Mouse (Mus musculus) neural tube, embryonic 15.5 days (tissue): ENCODE data around the gene Spag7. TPM values are rescaled to one million over a fixed set of nuclear protein-coding genes. Genes with fewer than 3 reads are reported as not detected.

Experiments used
- ATAC-seq: fragments of 200-750 bp; cut with Nextera tagmentation; 2 replicates; pipeline ENCODE4 v1.8.0; 2017; ENCODE audit warnings: mild to moderate bottlenecking, moderate TSS enrichment, moderate library complexity; ENCODE audit not compliant: low FRiP score
- H3K27ac ChIP-seq: fragments of 300-500 bp; sonication (generic); replicated peaks from 2 replicates; pipeline ENCODE4 v1.5.1; 2015; ENCODE audit warnings: mild to moderate bottlenecking, inconsistent platforms
- H3K27me3 ChIP-seq: fragments of 300-500 bp; sonication (generic); replicated peaks from 2 replicates; pipeline ENCODE4 v1.6.1; 2015; ENCODE audit warnings: inconsistent platforms
- H3K36me3 ChIP-seq: fragments of 300-500 bp; sonication (generic); 2 replicates; pipeline ENCODE4 v1.6.1; 2015; ENCODE audit warnings: inconsistent platforms
- H3K4me1 ChIP-seq: fragments of 300-500 bp; sonication (generic); 2 replicates; pipeline ENCODE4 v1.6.1; 2015; ENCODE audit warnings: inconsistent platforms
- H3K4me2 ChIP-seq: fragments of 300-500 bp; sonication (generic); 2 replicates; pipeline ENCODE4 v1.6.1; 2015; ENCODE audit warnings: inconsistent platforms, mild to moderate bottlenecking, moderate library complexity
- H3K4me3 ChIP-seq: fragments of 300-500 bp; sonication (generic); replicated peaks from 2 replicates; pipeline ENCODE4 v1.5.1; 2015; ENCODE audit warnings: mild to moderate bottlenecking, inconsistent platforms
- H3K9ac ChIP-seq: fragments of 300-500 bp; sonication (generic); replicated peaks from 2 replicates; pipeline ENCODE4 v1.6.1; 2015; ENCODE audit warnings: mild to moderate bottlenecking, inconsistent platforms
- H3K9me3 ChIP-seq: fragments of 300-500 bp; sonication (generic); replicated peaks from 2 replicates; pipeline ENCODE4 v1.6.1; 2016; ENCODE audit warnings: inconsistent platforms
- WGBS: fragments of 180-500 bp; shearing (Covaris S2); methylation state at CpG from one replicate; pipeline ENCODE4 v1.1.7; 2015; ENCODE audit warnings: mixed read lengths; 5-methylcytosine and 5-hydroxymethylcytosine counted together
- polyA plus RNA-seq: library from polyadenylated mRNA; unstranded; fragments of >200 nt; fragmentation: Nextera tagmentation; extraction: Ambion mirVana; gene quantifications from 2 replicates; pipeline ENCODE4 v1.2.1, GENCODE M21; 2015

Spag7 gene
- polyA plus RNA-seq, 1 experiment from 2014 or later: 159 TPM

DNA sequence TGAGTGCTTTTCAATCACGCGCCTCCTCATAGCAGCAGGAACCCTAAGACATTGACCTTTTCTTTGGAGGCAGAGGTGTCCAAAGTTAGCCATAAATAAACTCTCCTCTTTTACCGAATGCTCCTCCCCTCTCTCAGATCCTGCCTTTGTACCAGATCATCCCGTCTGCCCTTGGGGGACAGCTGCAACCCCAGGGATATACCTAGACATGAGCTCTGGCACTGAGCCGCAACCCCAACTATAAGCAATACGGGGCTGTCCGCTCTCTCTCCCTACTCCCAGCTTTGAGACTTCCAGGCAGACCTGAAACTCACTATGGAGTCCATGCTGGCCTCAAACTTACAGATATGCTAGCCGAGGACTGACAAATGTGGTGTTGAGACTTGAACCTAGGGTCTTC lies 2.5 kb downstream of the Spag7 start:
- no peak overlapping the region for H3K4me2 ChIP-seq
- no peaks in the 10 kb centered on the region for H3K9me3 ChIP-seq
- no peaks in the 10 kb centered on the region for H3K27me3 ChIP-seq
- no peak overlapping the region for H3K9ac ChIP-seq
- H3K27ac ChIP-seq: no peak overlapping the region
- H3K4me3 ChIP-seq: no peak overlapping the region
- no peak for ATAC-seq
- peaks cover 40% of the 10 kb centered on the region for H3K4me1 ChIP-seq
- WGBS: 93% methylated on average over 8 of the region's 8 CpGs
- H3K36me3 ChIP-seq: peaks cover 41% of the 10 kb centered on the region

DNA sequence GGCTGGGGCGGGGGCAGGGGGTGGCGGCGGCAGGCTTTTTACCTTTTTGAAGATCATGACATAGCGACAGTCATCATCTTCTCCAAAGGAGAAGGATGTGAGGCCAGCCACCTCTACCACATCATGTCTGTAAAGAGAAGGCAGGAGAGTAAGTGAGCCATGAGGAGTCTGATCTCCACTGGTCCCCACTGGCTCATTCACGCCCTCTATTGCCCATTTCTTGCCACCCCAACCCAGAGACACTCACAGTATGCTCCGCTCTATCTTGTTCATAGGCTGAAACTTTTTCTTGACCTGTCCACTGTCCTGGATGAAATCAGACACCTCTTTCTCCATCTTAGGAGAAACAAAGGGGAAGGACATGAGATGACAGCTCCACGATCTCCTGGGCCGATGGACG lies 4.5 kb downstream of the Spag7 start:
- H3K27me3 ChIP-seq: no peaks in the 10 kb centered on the region
- H3K9ac ChIP-seq: no peak overlapping the region
- H3K4me2 ChIP-seq: no peak overlapping the region
- H3K36me3 ChIP-seq: peaks cover 38% of the 10 kb centered on the region
- WGBS: 92% methylated on average over 9 of the region's 9 CpGs
- no peaks in the 10 kb centered on the region for H3K9me3 ChIP-seq
- no peak overlapping the region for H3K27ac ChIP-seq
- H3K4me3 ChIP-seq: no peak overlapping the region
- peaks cover 22% of the 10 kb centered on the region for H3K4me1 ChIP-seq
- no peak for ATAC-seq

DNA sequence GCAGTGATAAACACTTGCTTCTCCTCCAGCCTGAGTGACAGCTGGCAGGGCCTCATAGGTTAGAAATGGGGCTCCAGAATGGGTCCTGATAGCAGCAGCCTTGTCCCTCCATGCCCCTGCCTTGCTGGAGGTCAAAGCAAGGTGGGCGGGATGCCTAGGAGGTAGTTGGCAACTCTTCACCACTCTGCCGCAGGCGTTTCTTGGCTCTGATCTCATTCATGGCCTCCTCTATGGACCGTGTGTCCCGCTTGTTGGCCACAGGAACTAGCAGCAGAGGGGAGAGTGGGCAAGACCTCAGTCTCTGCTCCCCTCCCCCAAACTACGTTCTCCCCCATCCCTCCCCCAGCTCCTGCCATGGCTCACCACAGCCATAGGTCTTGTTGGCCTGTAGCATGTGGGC lies 5.3 kb downstream of the Spag7 start:
- no peak overlapping the region for H3K4me2 ChIP-seq
- H3K9ac ChIP-seq: no peak overlapping the region
- WGBS: 90% methylated on average over 6 of the region's 6 CpGs
- H3K4me1 ChIP-seq: peaks cover 22% of the 10 kb centered on the region
- H3K27me3 ChIP-seq: no peaks in the 10 kb centered on the region
- no peak for ATAC-seq
- no peak overlapping the region for H3K4me3 ChIP-seq
- no peak overlapping the region for H3K27ac ChIP-seq
- H3K9me3 ChIP-seq: no peaks in the 10 kb centered on the region
- H3K36me3 ChIP-seq: peaks cover 38% of the 10 kb centered on the region

DNA sequence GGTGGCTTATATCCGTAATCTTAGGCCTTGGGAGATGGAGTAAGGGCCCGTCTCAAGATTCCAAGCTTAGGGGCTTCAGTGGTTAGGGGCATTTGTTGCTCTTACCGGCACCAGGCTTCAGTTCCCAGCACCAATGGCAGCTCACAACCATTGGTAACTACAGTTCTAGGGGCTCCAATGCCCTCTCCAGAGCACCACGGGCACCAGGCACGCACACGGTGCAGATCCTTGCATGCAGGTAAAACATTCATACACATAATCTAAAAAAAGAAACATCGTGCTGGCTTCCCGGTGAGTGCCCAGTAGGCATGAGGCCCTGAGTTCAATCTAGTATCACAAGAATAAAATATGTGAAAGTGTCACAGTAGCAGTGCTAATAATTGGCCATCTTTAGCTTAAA lies 6.1 kb downstream of the Spag7 start:
- ATAC-seq: no peak
- WGBS: 95% methylated on average over 8 of the region's 8 CpGs
- H3K36me3 ChIP-seq: peaks cover 38% of the 10 kb centered on the region
- H3K4me1 ChIP-seq: peaks cover 20% of the 10 kb centered on the region
- H3K4me2 ChIP-seq: no peak overlapping the region
- H3K27me3 ChIP-seq: no peaks in the 10 kb centered on the region
- H3K9me3 ChIP-seq: no peaks in the 10 kb centered on the region
- H3K27ac ChIP-seq: no peak overlapping the region
- H3K9ac ChIP-seq: no peak overlapping the region
- no peak overlapping the region for H3K4me3 ChIP-seq

DNA sequence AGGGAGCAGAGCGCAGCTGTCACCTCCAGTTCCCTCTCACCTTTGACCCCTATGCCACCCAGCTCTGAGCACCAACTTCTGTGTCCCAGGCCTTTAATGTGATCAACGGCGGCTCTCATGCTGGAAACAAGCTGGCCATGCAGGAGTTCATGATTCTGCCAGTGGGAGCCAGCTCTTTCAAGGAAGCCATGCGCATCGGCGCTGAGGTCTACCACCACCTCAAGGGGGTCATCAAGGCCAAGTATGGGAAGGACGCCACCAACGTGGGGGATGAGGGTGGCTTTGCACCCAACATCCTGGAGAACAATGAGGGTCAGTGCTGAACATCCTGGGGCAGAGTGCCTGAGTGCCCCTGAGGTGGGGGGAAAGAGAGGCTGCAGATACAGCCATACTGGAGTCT lies 8.6 kb downstream of the Spag7 start:
- ATAC-seq: no peak
- WGBS: 90% methylated on average over 8 of the region's 8 CpGs
- Histone ChIP-seq H3K4me2 (no peak overlapping the region), H3K27ac (no peak overlapping the region), H3K9me3 (no peaks in the 10 kb centered on the region), H3K9ac (no peak overlapping the region), H3K4me1 (peaks cover 16% of the 10 kb centered on the region), H3K36me3 (peaks cover 33% of the 10 kb centered on the region), H3K27me3 (no peaks in the 10 kb centered on the region), H3K4me3 (no peak overlapping the region)

DNA sequence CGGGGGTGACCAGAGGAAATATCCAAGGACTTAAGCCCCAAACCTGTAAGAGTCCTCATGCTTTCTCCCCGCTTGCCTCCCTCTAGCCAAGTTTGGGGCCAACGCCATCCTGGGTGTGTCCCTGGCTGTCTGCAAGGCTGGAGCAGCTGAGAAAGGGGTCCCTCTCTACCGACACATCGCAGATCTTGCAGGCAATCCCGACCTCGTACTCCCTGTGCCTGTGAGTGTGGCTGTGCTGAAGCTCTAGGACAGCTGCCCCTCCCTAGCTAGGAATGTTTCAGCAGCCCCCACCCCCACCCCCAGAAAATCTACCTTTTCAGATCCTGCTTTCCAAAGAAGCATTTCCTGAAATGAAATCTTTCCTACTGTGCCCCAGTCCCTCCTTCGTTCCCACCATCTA lies 10.3 kb downstream of the Spag7 start:
- no peak overlapping the region for H3K4me3 ChIP-seq
- H3K27me3 ChIP-seq: no peaks in the 10 kb centered on the region
- no peak for ATAC-seq

DNA sequence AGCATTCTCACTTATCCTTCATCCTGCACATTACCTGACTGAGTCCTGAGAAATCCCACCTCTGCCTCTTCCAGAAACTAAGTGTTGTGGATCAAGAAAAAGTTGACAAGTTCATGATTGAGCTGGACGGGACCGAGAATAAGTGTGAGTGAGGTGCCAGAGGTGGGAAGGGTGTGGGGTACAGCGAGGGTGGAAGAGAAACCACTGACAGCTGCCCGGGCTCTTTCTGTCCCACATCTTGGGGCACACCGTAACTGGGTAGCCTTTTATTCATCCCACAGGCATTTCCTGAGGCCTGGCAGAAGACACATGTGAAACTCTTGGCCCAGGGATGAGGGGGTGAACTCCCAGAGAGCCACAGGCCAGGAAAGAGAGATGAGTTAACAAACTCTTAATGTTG lies 10.7 kb downstream of the Spag7 start:
- 87% methylated on average over 5 of the region's 5 CpGs for WGBS
- Histone ChIP-seq H3K9me3 (no peaks in the 10 kb centered on the region), H3K9ac (no peak overlapping the region), H3K4me1 (peaks cover 22% of the 10 kb centered on the region), H3K4me2 (no peak overlapping the region), H3K4me3 (no peak overlapping the region), H3K36me3 (peaks cover 15% of the 10 kb centered on the region), H3K27me3 (no peaks in the 10 kb centered on the region), H3K27ac (no peak overlapping the region)
- no peak for ATAC-seq

More for the DNA sequence above, 10.3 kb downstream of the Spag7 start:
- Histone ChIP-seq H3K4me1 (peaks cover 22% of the 10 kb centered on the region), H3K36me3 (peaks cover 20% of the 10 kb centered on the region), H3K27ac (no peak overlapping the region), H3K9ac (no peak overlapping the region), H3K9me3 (no peaks in the 10 kb centered on the region), H3K4me2 (no peak overlapping the region)
- 90% methylated on average over 8 of the region's 8 CpGs for WGBS

DNA sequence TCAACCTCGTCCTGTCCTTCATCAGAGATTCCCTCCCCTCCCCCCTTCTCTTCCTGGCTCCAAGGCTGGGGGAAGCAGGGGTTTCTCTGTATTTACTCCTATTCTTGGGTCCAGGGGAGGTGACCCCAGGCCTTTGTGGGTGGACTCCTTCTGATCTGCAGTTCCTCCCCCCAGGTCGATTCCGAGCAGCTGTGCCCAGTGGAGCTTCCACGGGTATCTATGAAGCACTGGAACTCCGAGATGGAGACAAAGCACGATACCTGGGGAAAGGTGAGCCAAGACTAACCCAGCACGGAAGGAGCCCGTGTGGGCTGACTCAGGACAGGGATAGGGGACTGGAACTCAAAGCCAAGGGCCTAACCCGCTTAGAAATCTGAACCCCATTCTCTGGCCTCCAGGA lies 11.2 kb downstream of the Spag7 start:
- WGBS: 72% methylated on average over 9 of the region's 9 CpGs
- H3K27me3 ChIP-seq: no peaks in the 10 kb centered on the region
- no peak overlapping the region for H3K9ac ChIP-seq
- no peak overlapping the region for H3K4me2 ChIP-seq
- no peak overlapping the region for H3K27ac ChIP-seq
- H3K4me3 ChIP-seq: no peak overlapping the region
- no peaks in the 10 kb centered on the region for H3K9me3 ChIP-seq
- ATAC-seq: no peak
- peaks cover 27% of the 10 kb centered on the region for H3K4me1 ChIP-seq
- H3K36me3 ChIP-seq: peaks cover 10% of the 10 kb centered on the region

DNA sequence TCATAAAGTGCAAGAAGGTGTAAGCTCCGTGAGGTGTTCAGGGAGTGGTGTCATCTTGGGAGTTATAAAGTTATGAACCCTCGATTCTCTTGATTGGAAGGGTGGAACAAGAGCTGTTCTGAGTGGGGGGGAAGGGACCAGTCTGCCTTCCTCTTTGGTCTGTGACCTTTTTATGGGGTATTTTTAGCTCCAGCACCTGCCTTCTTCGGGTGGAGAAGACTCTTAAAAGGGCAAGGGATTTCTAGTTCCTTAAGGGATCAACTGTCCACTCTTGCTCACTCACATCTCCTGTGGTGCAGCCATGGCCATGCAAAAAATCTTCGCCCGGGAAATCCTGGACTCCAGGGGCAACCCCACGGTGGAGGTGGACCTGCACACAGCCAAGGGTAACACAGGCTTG lies 11.6 kb downstream of the Spag7 start:
- no peak for ATAC-seq
- WGBS: 58% methylated on average over 6 of the region's 6 CpGs

DNA sequence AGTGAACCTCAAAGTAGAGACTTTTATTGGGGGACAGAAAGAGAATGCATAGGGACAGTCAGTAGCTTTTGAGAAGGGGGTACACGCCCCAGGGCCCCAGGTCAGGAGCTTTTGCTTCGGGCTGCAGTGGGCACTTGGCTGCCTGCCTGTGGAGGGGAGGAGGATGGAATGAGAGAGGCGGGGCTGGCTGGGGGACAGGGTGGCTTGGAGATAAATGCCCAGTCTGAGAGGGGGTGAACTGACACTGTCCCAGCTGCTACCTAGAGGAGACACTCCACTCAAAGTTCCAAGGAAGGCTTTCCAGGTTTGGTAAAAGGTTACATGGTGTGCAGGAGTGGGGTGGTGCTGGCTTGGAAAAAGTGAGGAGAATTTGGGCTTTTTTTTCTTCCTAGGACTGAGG lies 12.3 kb downstream of the Spag7 start, which contains the start of gene Eno3:
TSS of gene Eno3 (plus strand) at position 239 of the 400 bp plus-strand sequence.
- Histone ChIP-seq H3K4me3 (peak within 1 kb of the TSS; percentile 69), H3K4me2 (peak within 1 kb of the TSS; percentile 91), H3K27me3 (no peaks in the 10 kb centered on the region), H3K27ac (peak within 1 kb of the TSS; percentile 95), H3K9me3 (no peaks in the 10 kb centered on the region), H3K36me3 (peaks cover 2% of the 10 kb centered on the region; the same call in 1 of the 2 replicates), H3K4me1 (peaks cover 38% of the 10 kb centered on the region), H3K9ac (peak within 1 kb of the TSS; percentile 86)
- WGBS: 12% methylated on average over 3 of the region's 3 CpGs
- ATAC-seq: no peak

More for the DNA sequence above, 11.6 kb downstream of the Spag7 start:
- Histone ChIP-seq H3K4me1 (peaks cover 32% of the 10 kb centered on the region), H3K27ac (no peak overlapping the region), H3K4me2 (no peak overlapping the region), H3K36me3 (peaks cover 6% of the 10 kb centered on the region), H3K9ac (no peak overlapping the region), H3K27me3 (no peaks in the 10 kb centered on the region), H3K9me3 (no peaks in the 10 kb centered on the region), H3K4me3 (no peak overlapping the region)

DNA sequence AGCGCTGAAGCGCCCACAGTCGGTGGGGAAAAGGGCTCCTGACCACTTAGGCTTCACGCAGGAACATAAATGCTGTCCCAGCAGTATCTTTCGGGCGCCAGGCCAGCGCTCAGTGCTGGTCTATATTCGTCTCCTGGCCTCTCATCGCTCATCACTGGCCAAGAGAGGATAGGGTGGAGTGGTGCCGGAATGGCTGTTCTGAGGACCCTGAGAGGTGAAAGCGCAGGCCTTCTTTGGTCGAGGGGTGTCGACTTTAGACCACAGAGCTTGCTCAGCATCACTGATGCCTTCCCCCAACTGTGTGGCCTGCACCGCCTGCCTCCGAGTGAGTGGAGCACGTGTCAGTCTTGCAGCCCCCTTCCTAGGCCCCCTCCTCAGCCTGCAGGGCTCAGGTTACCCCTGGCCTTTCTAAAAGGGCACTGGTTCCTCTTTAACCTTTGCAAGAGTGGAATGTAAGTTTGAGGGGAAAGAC lies 12.7 kb downstream of the Spag7 start:
- Histone ChIP-seq H3K4me1 (peaks cover 42% of the 10 kb centered on the region), H3K36me3 (peaks cover 5% of the 10 kb centered on the region), H3K9me3 (no peaks in the 10 kb centered on the region), H3K4me2 (peak overlapping the region; percentile 91), H3K4me3 (peak overlapping the region; percentile 69), H3K9ac (peak overlapping the region; percentile 86), H3K27me3 (no peaks in the 10 kb centered on the region), H3K27ac (peak overlapping the region; percentile 95)
- 6% methylated on average over 16 of the region's 16 CpGs for WGBS
- ATAC-seq: no peak

DNA sequence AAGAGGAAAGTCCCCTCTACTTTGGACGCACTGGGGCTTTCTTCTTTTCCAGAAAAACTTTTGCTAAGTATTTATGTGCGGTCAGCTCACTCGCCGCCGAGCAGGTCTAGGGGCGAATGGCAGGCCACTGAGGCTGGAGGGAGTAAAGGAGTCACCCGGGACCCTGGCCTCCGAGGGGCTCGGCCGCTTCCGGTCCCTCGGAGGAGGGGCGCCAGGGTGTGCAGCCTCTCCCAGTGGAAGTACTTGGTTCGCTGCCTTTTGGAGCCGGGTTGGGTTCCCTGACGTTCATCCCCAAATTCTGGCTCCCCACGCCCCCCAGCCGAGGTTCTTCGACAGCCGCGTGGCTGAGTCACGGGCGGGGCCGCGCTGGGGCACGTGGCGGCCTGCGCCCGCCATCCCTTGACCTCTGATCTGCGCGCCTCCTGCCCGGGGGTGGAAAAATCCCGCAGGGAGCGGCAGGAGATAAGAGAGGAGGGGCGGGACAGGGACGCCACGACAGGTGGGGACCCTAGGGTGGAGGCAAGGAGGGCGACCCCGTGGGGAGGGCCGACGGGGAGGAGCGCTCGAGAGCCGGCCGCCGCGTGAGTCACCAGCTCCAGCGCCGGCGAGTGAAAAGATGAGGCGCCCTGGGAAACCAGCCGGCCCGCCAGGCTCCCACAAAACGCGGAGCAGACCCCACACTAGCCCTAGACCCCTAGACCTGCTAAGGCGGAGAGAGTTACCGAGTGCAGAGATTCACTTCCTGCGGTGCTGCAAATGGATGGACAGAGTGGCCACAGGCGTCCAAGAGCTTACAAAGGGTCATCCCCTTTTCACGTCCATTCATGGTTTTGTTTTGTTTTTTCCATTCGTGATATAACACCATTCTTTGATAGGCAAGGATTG lies 13.4 kb downstream of the Spag7 start:
- Histone ChIP-seq H3K4me1 (peaks cover 49% of the 10 kb centered on the region), H3K4me3 (peak overlapping the region; percentile 69), H3K4me2 (peak overlapping the region; percentile 91), H3K27me3 (no peaks in the 10 kb centered on the region), H3K9me3 (no peaks in the 10 kb centered on the region), H3K27ac (peak overlapping the region; percentile 95), H3K9ac (peak overlapping the region; percentile 86), H3K36me3 (peaks cover 12% of the 10 kb centered on the region)
- WGBS: under 1% methylated on average over 61 of the region's 61 CpGs
- ATAC-seq: no peak
